Mouse (Mus musculus) macrophage (primary cell): ENCODE data around the gene Clic6. TPM values are rescaled to one million over a fixed set of nuclear protein-coding genes. Genes with fewer than 3 reads are reported as not detected.

Experiments used
- H3K27ac ChIP-seq: fragments of 350-480 bp; formaldehyde crosslinking; 2 replicates; pipeline ENCODE4 v1.9.0; 2021
- H3K36me3 ChIP-seq: fragments of 350-480 bp; formaldehyde crosslinking; 2 replicates; pipeline ENCODE4 v1.9.0; 2021; ENCODE audit errors: inconsistent target
- H3K4me3 ChIP-seq: fragments of 350-480 bp; formaldehyde crosslinking; 2 replicates; pipeline ENCODE4 v1.9.0; 2021; ENCODE audit errors: inconsistent target
- H3K79me2 ChIP-seq: fragments of 350-480 bp; formaldehyde crosslinking; 2 replicates; pipeline ENCODE4 v1.9.0; 2021; ENCODE audit errors: inconsistent target
- WGBS: methylation state at CpG from one replicate; pipeline ENCODE4 v1.1.7; 2026; ENCODE audit warnings: inconsistent platforms; ENCODE audit not compliant: missing documents; 5-methylcytosine and 5-hydroxymethylcytosine counted together
- polyA plus RNA-seq: library from polyadenylated mRNA; stranded (reverse); fragments of 250-400 nt; gene quantifications from 3 replicates; pipeline ENCODE4 v1.2.4, GENCODE M21; 2018; ENCODE audit warnings: inconsistent platforms

Clic6 gene
- polyA plus RNA-seq, 1 experiment from 2014 or later, result not detected

- Histone ChIP-seq H3K36me3 (no peaks in the 10 kb centered on the region), H3K27ac (no peak overlapping the region), H3K4me3 (no peak overlapping the region), H3K79me2 (no peaks in the 10 kb centered on the region)
- 44% methylated on average over 8 of the region's 8 CpGs for WGBS
Measured at GRCm38 (mm10) chr16:92524651-92525050, 39.1 kb downstream of the Clic6 start.

GRCm38 (mm10) chr16:92525919-92526318 is 40.4 kb downstream of the Clic6 start:
- H3K36me3 ChIP-seq, result no peaks in the 10 kb centered on the region
- H3K4me3 ChIP-seq, result no peak overlapping the region
- no peak overlapping the region for H3K27ac ChIP-seq
- WGBS, result 97% methylated on average over 10 of the region's 10 CpGs
- no peaks in the 10 kb centered on the region for H3K79me2 ChIP-seq

- H3K4me3 ChIP-seq, result no peak overlapping the region
- no peaks in the 10 kb centered on the region for H3K36me3 ChIP-seq
- no peak overlapping the region for H3K27ac ChIP-seq
- H3K79me2 ChIP-seq, result no peaks in the 10 kb centered on the region
- 42% methylated on average over 2 of the region's 2 CpGs for WGBS
Measured at GRCm38 (mm10) chr16:92535258-92535657, 49.7 kb downstream of the Clic6 start.

GRCm38 (mm10) chr16:92538356-92538755 is 52.8 kb downstream of the Clic6 start:
- Histone ChIP-seq H3K79me2 (no peaks in the 10 kb centered on the region), H3K36me3 (no peaks in the 10 kb centered on the region), H3K4me3 (no peak overlapping the region), H3K27ac (no peak overlapping the region)
- WGBS, result 84% methylated on average over 6 of the region's 6 CpGs

- Histone ChIP-seq H3K27ac (no peak overlapping the region), H3K79me2 (no peaks in the 10 kb centered on the region), H3K4me3 (no peak overlapping the region), H3K36me3 (no peaks in the 10 kb centered on the region)
- 73% methylated on average over 1 of the region's 1 CpGs for WGBS
Measured at GRCm38 (mm10) chr16:92544264-92544663, 58.7 kb downstream of the Clic6 start.

GRCm38 (mm10) chr16:92548651-92549050 is 63.1 kb downstream of the Clic6 start:
- Histone ChIP-seq H3K27ac (no peak overlapping the region), H3K4me3 (no peak overlapping the region), H3K79me2 (no peaks in the 10 kb centered on the region), H3K36me3 (no peaks in the 10 kb centered on the region)
- 97% methylated on average over 9 of the region's 9 CpGs for WGBS

GRCm38 (mm10) chr16:92551266-92552105 is 66.0 kb downstream of the Clic6 start:
- Histone ChIP-seq H3K27ac (no peak overlapping the region), H3K36me3 (no peaks in the 10 kb centered on the region), H3K79me2 (no peaks in the 10 kb centered on the region), H3K4me3 (no peak overlapping the region)
- WGBS, result 87% methylated on average over 13 of the region's 13 CpGs

GRCm38 (mm10) chr16:92552106-92552382 is 66.5 kb downstream of the Clic6 start:
- H3K79me2 ChIP-seq, result no peaks in the 10 kb centered on the region
- no peak overlapping the region for H3K4me3 ChIP-seq
- no peaks in the 10 kb centered on the region for H3K36me3 ChIP-seq
- H3K27ac ChIP-seq, result no peak overlapping the region
- 89% methylated on average over 9 of the region's 9 CpGs for WGBS

GRCm38 (mm10) chr16:92552858-92553257 is 67.3 kb downstream of the Clic6 start:
- H3K36me3 ChIP-seq, result no peaks in the 10 kb centered on the region
- H3K27ac ChIP-seq, result no peak overlapping the region
- WGBS, result 26% methylated on average over 5 of the region's 11 CpGs
- no peak overlapping the region for H3K4me3 ChIP-seq
- no peaks in the 10 kb centered on the region for H3K79me2 ChIP-seq

- Histone ChIP-seq H3K79me2 (no peaks in the 10 kb centered on the region), H3K36me3 (no peaks in the 10 kb centered on the region), H3K27ac (no peak overlapping the region), H3K4me3 (no peak overlapping the region)
- 100% methylated on average over 1 of the region's 1 CpGs for WGBS
Measured at GRCm38 (mm10) chr16:92555051-92555450, 69.5 kb downstream of the Clic6 start.

- 83% methylated on average over 11 of the region's 11 CpGs for WGBS
- Histone ChIP-seq H3K36me3 (no peaks in the 10 kb centered on the region), H3K79me2 (no peaks in the 10 kb centered on the region), H3K27ac (no peak overlapping the region), H3K4me3 (no peak overlapping the region)
Measured at GRCm38 (mm10) chr16:92565291-92565690, 79.8 kb downstream of the Clic6 start.

- WGBS, result 4% methylated on average over 5 of the region's 6 CpGs
- Histone ChIP-seq H3K27ac (no peak overlapping the region), H3K79me2 (no peaks in the 10 kb centered on the region), H3K4me3 (no peak overlapping the region), H3K36me3 (no peaks in the 10 kb centered on the region)
Measured at GRCm38 (mm10) chr16:92565708-92566107, 80.2 kb downstream of the Clic6 start.

GRCm38 (mm10) chr16:92566146-92566545 is 80.6 kb downstream of the Clic6 start:
- 74% methylated on average over 5 of the region's 5 CpGs for WGBS
- Histone ChIP-seq H3K36me3 (no peaks in the 10 kb centered on the region), H3K4me3 (no peak overlapping the region), H3K79me2 (no peaks in the 10 kb centered on the region), H3K27ac (no peak overlapping the region)

GRCm38 (mm10) chr16:92571246-92571645 is 85.7 kb downstream of the Clic6 start:
- Histone ChIP-seq H3K4me3 (no peak overlapping the region), H3K79me2 (no peaks in the 10 kb centered on the region), H3K27ac (no peak overlapping the region), H3K36me3 (no peaks in the 10 kb centered on the region)
- 91% methylated on average over 9 of the region's 11 CpGs for WGBS

- no peaks in the 10 kb centered on the region for H3K79me2 ChIP-seq
- no peak overlapping the region for H3K4me3 ChIP-seq
- peak overlapping the region; percentile 93 for H3K27ac ChIP-seq
- H3K36me3 ChIP-seq, result no peaks in the 10 kb centered on the region
- 28% methylated on average over 4 of the region's 4 CpGs for WGBS
Measured at GRCm38 (mm10) chr16:92573193-92573592, 87.7 kb downstream of the Clic6 start.

GRCm38 (mm10) chr16:92575792-92576191 is 90.3 kb downstream of the Clic6 start:
- no peak overlapping the region for H3K4me3 ChIP-seq
- no peaks in the 10 kb centered on the region for H3K79me2 ChIP-seq
- 64% methylated on average over 10 of the region's 10 CpGs for WGBS
- H3K36me3 ChIP-seq, result no peaks in the 10 kb centered on the region
- H3K27ac ChIP-seq, result no peak overlapping the region
